Mouse (Mus musculus) heart, adult 2 months (tissue): ENCODE results near the gene Golt1b. TPM values are rescaled to one million over a fixed set of nuclear protein-coding genes. Genes with fewer than 3 reads are reported as not detected.
"Not testable (repeated sequence)": the region's sequence is repeated elsewhere in the genome, so short reads cannot be mapped to it uniquely, and the experiment has no call there.

Source experiments
- DNase-seq, 2 experiments: peaks; one replicate each; pipeline ENCODE4 v3.0.0; 2021
- H3K27ac ChIP-seq: fragments of 200-600 bp; 2 replicates; pipeline ENCODE4 v1.8.1; 2022
- H3K27me3 ChIP-seq: fragments of 200-500 bp; 2 replicates; pipeline ENCODE4 v1.6.1; 2012; ENCODE audit warnings: mild to moderate bottlenecking, low read length, inconsistent platforms, mixed read lengths; ENCODE audit not compliant: control insufficient read depth, insufficient read depth
- H3K36me3 ChIP-seq: fragments of 200-500 bp; 2 replicates; pipeline ENCODE4 v1.6.1; 2012; ENCODE audit warnings: low read length, inconsistent platforms; ENCODE audit not compliant: control insufficient read depth, insufficient read depth
- H3K4me1 ChIP-seq: fragments of 200-500 bp; 2 replicates; pipeline ENCODE4 v1.6.1; 2011; ENCODE audit warnings: low read length; ENCODE audit not compliant: control insufficient read depth, insufficient read depth
- H3K4me3 ChIP-seq: fragments of 200-600 bp; 2 replicates; pipeline ENCODE4 v1.8.1; 2022
- H3K79me2 ChIP-seq: fragments of 200-500 bp; replicated peaks from 2 replicates; pipeline ENCODE4 v1.6.1; 2012; ENCODE audit warnings: mild to moderate bottlenecking, inconsistent platforms, low read length, moderate library complexity, mixed read lengths; ENCODE audit not compliant: control insufficient read depth, insufficient read depth
- H3K9ac ChIP-seq: fragments of 200-500 bp; 2 replicates; pipeline ENCODE4 v1.6.1; 2012; ENCODE audit warnings: low read depth, mild to moderate bottlenecking, control low read depth, inconsistent platforms, low read length, mixed read lengths
- CTCF ChIP-seq: fragments of 200-600 bp; IDR thresholded peaks from 2 replicates; pipeline ENCODE4 v1.8.1; 2022; ENCODE audit warnings: antibody characterized with exemption, mild to moderate bottlenecking, moderate library complexity
- EP300 ChIP-seq: fragments of 200-500 bp; IDR thresholded peaks from 2 replicates; pipeline ENCODE4 v1.6.1; 2011; ENCODE audit warnings: low read depth, low read length, control low read depth; ENCODE audit not compliant: insufficient read depth
- POLR2A ChIP-seq: fragments of 200-500 bp; IDR thresholded peaks from 2 replicates; pipeline ENCODE4 v1.6.1; 2011; ENCODE audit warnings: mild to moderate bottlenecking, low read depth, low read length, control low read depth; ENCODE audit not compliant: insufficient read depth
- WGBS: fragments of 180-500 bp; shearing (Covaris S2); methylation state at CpG from one replicate; pipeline ENCODE4 v1.1.7; 2018; 5-methylcytosine and 5-hydroxymethylcytosine counted together
- intact Hi-C: fragments of 180-260 bp; cut with DNase I; formaldehyde crosslinking; loops from one replicate; pipeline ENCODE4 v1.15.1; 2025
- polyA plus RNA-seq: library from polyadenylated mRNA; depleted of rRNA; stranded (reverse); fragments of >200 nt; gene quantifications from 2 replicates; pipeline ENCODE4 v1.2.3, GENCODE M21; 2012
- total RNA-seq, 2 experiments: library from RNA; stranded (reverse); gene quantifications; 2 replicates each; pipeline ENCODE4 v1.2.3; 2021

Gene Golt1b
- total and polyA plus RNA-seq, 3 experiments, result 7.0 to 21.4 (median 15.6) TPM

DNA sequence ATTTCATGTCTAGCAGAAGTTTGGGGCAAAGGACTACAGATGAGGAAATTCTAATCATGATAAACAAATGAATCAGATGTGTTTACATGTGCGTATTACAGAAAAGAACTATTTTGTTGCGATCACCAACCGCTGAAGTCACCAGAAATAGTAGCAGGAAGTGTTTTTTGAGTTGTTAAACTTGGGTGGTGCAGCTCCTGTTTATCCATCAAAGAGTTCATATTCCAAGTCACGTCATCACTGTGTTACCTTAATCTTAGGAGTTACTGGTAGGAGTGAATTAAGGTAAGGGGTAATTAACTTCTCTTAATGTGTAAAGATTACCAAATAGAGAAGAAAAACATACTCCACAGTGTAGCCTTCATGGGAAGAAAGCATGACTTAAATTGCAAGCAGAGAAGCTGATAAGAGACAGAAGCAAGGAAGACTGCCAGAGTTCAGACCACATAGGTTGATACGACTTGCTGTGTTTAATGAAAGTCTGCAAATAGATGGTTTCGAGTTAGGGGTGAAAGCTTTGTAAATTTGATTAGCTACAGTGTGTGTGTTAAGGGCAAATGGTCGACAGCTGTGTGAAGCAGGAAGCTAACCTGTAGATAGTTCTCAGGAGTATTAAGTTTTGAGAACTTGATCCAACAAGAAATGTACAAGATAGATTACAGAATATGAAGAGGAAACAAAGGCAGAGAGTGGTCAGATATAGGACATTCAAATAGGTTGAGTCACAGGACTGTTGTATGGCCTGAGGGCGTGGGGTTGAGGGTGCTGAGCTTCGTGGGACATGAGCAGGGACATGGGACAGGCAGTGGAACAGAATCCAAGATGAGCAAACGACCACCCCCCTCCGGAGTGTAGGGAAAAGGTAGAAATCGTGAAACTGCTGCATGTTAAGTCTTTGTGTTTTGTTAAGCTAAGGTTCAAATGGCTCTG, 40.6 kb upstream of the Golt1b start:
- Histone ChIP-seq H3K36me3 (0 out of 2 replicates have a peak, but pooled peaks cover 2% of the 10 kb centered on the region), H3K79me2 (no peaks in the 10 kb centered on the region), H3K9ac (no peak overlapping the region; the same call in 1 of the 2 replicates), H3K4me3 (peak overlapping the region; percentile 94), H3K27me3 (no peaks in the 10 kb centered on the region), H3K27ac (peak overlapping the region; percentile 79), H3K4me1 (no peaks in the 10 kb centered on the region; the same call in none of the 2 replicates)
- intact Hi-C loops, result loop anchor here (2.0 to 5.0 kb wide), 2 partner anchors 40 to 411 kb away; partner anchors contain the start of genes Cmas, Golt1b and Recql
- WGBS, result 33% methylated on average over 12 of the region's 12 CpGs
- no peak for DNase-seq
- TF ChIP-seq EP300 (no peak), CTCF (no peak), POLR2A (no peak)

DNA sequence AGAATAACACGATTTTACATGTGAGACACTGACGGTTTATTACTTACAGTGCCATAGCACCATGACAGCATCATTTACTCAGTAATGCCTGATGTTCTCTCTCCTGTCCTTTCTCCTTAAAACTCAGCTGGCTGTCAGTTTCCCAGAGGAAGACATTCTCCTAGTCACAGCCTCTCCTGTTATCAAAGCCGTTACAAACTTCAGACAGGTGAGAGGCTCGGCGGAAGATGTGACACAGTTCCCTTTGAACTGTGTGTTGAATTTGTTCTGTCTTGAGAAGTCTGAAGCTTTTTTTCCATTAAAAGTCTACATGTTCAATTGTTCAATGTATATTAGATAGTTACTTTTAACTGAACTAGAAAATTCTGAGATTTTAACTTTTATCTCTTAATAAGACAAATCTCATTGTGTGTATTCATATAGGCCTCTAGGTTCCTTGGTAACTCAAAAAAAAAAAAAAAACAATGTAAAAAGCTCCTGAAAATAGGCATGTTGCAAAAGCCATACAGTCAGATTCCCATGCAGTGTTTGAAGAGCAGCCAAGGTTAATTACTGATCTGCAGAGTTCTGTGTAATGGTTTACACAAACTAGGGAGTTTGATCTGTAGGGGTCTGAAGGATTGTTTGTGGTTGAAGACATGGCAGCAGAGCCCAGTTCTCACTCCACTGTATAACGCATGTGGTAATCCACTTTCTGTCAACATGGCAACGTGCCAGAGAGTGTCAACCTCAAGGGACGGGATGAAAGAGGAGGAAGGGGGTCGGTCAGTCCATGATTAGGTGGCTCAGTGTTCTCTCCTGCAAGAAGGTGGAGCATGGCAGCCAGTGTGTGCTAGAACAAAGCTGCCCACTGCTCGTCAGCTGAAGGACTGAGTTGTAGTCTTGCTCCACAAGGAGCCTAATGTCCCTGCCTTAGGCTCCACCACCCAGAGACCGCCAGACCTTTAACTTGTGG, 39.3 kb upstream of the Golt1b start:
- Histone ChIP-seq H3K9ac (no peak overlapping the region), H3K4me1 (no peaks in the 10 kb centered on the region; the same call in none of the 2 replicates), H3K36me3 (0 out of 2 replicates have a peak, but pooled peaks cover 2% of the 10 kb centered on the region), H3K27ac (no peak overlapping the region), H3K27me3 (no peaks in the 10 kb centered on the region), H3K4me3 (no peak overlapping the region), H3K79me2 (no peaks in the 10 kb centered on the region)
- no peak for DNase-seq
- intact Hi-C loops, result loop anchor here (2.0 to 5.0 kb wide), 2 partner anchors 39 to 410 kb away; partner anchors contain the start of genes Cmas, Golt1b and Recql
- TF ChIP-seq CTCF (no peak), POLR2A (no peak), EP300 (no peak)
- 67% methylated on average over 11 of the region's 11 CpGs for WGBS

DNA sequence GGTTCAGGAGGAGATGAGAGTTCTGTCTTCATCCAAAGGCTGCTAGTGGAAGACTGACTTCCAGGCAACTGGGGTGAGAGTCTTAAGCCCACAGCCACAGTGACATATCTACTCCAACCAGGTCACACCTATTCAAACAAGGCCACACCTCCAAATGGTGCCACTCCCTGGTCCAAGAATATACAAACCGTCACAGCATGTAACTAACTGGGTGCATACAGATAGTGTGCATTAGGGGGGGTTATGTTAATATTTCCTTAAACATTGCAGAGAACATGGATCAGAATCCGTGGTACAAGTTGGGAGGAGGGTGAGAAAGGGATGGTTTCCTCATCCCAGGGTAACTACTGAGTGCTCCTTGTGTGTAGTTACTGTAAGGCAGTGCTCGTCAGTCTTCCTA, 34.9 kb upstream of the Golt1b start:
- H3K79me2 ChIP-seq, H3K27ac ChIP-seq, intact Hi-C loops, H3K9ac ChIP-seq, H3K4me1 ChIP-seq, H3K36me3 ChIP-seq, H3K4me3 ChIP-seq, H3K27me3 ChIP-seq, DNase-seq: not testable (repeated sequence)
- 90% methylated on average over 3 of the region's 3 CpGs for WGBS

DNA sequence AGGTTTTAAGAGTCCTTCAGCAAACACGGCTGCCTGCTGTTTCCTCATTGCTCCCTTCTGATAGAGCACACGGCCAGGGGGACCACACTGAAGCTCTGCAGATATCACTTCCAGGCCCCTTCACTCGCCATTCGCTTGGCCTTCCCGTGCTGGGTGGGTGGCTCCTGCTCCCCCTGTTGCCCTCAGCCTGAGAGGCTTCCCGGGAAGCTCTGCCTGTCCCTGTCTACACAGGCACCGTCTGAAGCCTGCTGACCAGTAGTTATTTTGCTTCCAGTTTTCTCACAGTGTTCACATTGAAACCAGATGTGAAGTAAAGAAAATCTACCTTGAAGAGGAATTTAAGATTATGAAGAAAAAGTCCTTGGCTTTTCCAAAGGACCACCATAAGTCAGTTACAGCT, 29.9 kb upstream of the Golt1b start:
- WGBS, result 68% methylated on average over 7 of the region's 7 CpGs

DNA sequence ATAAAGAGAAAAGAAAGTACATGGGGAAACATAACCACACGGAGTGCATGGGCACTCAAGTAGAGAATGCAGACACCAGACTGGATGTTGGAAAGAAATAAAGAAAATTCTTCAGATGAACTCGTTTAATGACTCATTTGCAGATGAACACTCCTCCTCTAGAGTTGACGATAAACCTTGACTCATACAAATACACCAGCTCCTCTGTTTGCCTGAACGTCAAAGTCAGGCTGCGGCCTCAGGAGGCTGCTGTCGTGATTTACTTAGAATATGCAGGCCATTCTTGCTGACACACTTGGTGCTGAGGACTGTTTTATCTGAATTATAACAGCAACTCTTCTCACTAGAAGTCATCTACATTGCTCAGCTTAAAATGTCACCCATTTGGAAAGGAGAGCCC, 25.0 kb upstream of the Golt1b start:
- intact Hi-C loops, result no loop called here
- H3K4me1 ChIP-seq, result no peaks in the 10 kb centered on the region
- no peaks in the 10 kb centered on the region for H3K79me2 ChIP-seq
- H3K27ac ChIP-seq, result no peak overlapping the region
- 85% methylated on average over 6 of the region's 6 CpGs for WGBS
- DNase-seq, result no peak
- H3K27me3 ChIP-seq, result no peaks in the 10 kb centered on the region
- H3K9ac ChIP-seq, result no peak overlapping the region
- no peaks in the 10 kb centered on the region for H3K36me3 ChIP-seq
- TF ChIP-seq CTCF (no peak), POLR2A (no peak), EP300 (no peak)
- H3K4me3 ChIP-seq, result no peak overlapping the region

More for the DNA sequence above, 29.9 kb upstream of the Golt1b start:
- Histone ChIP-seq H3K27ac (no peak overlapping the region), H3K36me3 (peaks cover 2% of the 10 kb centered on the region; the same call in 1 of the 2 replicates), H3K4me1 (no peaks in the 10 kb centered on the region), H3K27me3 (no peaks in the 10 kb centered on the region), H3K4me3 (no peak overlapping the region), H3K79me2 (no peaks in the 10 kb centered on the region), H3K9ac (no peak overlapping the region)
- DNase-seq, result no peak
- no peak for TF ChIP-seq CTCF
- no peak for TF ChIP-seq EP300
- TF ChIP-seq POLR2A, result no peak
- intact Hi-C loops, result no loop called here
